In the genomic region with DNA sequence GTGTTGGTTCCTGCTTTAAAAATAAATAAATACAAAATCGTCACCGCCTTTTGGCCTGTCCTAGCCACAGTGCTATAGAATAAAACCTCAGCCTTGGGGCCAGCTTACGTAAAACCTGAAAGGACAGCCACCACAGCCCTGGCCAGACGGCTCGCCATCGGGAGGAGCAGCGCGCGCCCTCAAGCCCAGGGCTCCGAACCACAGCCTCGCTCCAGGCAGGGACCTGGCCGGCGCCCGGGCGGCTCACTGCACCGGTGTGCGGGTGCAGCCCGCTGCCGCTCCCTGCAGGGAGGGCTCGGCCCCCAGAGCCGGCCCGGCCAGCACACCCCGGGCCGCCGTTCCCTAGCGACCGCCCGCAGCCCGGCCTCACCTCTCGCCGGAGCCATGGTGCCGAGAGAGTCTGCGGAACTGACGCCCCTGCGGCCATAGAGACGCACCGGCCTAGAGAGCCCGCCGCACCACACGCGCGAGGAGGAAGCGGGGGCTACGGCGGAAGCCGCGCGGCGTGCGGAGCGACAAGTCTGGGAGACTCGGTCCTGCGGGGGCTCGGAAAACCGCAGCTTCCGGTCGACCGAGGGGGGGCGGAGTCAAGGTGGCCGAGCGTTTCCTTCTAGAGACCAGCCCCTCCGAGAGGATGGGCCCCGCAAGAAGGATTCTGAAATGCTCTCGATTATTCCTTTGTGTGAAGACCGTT, we compare ENCODE assay signal across 8 mouse cellular contexts. TPM values are rescaled to one million over a fixed set of nuclear protein-coding genes. Genes with fewer than 3 reads are reported as not detected.
A peak's percentile ranks its signal among the peaks of the same experiment; 100 is the strongest.
DNase-seq lines count a peak whose midpoint lies in the region; ATAC-seq and TF ChIP-seq lines count a peak whose summit lies in the region.

A gene (minus strand): TSS at position 565 of the 694 bp plus-strand sequence.

- no peaks in the 10 kb centered on the region for H3K9me3 ChIP-seq in kidney, embryonic 15.5 days (replicated peaks)

- H3K4me2 ChIP-seq in kidney, embryonic 15.5 days, result peak within 1 kb of the TSS; percentile 61

- H3K9ac ChIP-seq in kidney, embryonic 15.5 days, result peak within 1 kb of the TSS; percentile 87

- H3K27ac ChIP-seq in bone marrow macrophage, adult 2 months (ENCODE audit: insufficient read depth, low read depth, low read length), result peak within 1 kb of the TSS; percentile 59
- H3K27ac ChIP-seq in embryonic fibroblast, embryonic 13.5 days (ENCODE audit: insufficient read depth, low read length), result peak within 1 kb of the TSS; percentile 79
- H3K27ac ChIP-seq in kidney, embryonic 15.5 days, result peak within 1 kb of the TSS; percentile 97

- H3K4me3 ChIP-seq in bone marrow macrophage, adult 2 months (ENCODE audit: insufficient read depth, low read length), result peak within 1 kb of the TSS; percentile 83
- peak within 1 kb of the TSS; percentile 86 for H3K4me3 ChIP-seq in embryonic fibroblast, embryonic 13.5 days (ENCODE audit: insufficient read depth, low read length)
- H3K4me3 ChIP-seq in kidney, embryonic 15.5 days (replicated peaks), result peak within 1 kb of the TSS; percentile 95

- no peaks in the 10 kb centered on the region for H3K27me3 ChIP-seq in kidney, embryonic 15.5 days

- peak; percentile 97 for ATAC-seq in kidney, embryonic 15.5 days (replicated peaks; ENCODE audit: low FRiP score)
- peak; percentile 96 for ATAC-seq in monocyte, adult 5-6 weeks (replicated peaks; ENCODE audit: insufficient number of reproducible peaks, low FRiP score, low TSS enrichment, poor library complexity, severe bottlenecking)

- 0 out of 2 replicates have a peak, but pooled peaks cover 3% of the 10 kb centered on the region for H3K4me1 ChIP-seq in bone marrow macrophage, adult 2 months (ENCODE audit: control insufficient read depth, insufficient read depth, low read length)
- H3K4me1 ChIP-seq in embryonic fibroblast, embryonic 13.5 days (ENCODE audit: control insufficient read depth, insufficient read depth, low read length), result no peaks in the 10 kb centered on the region
- peaks cover 9% of the 10 kb centered on the region for H3K4me1 ChIP-seq in kidney, embryonic 15.5 days

- no peak for TF ChIP-seq CTCF in bone marrow macrophage, adult 2 months (IDR thresholded peaks at IDR 0.05; ENCODE audit: low read depth, low read length)
- TF ChIP-seq CTCF in embryonic fibroblast, embryonic 13.5 days (IDR thresholded peaks at IDR 0.05; ENCODE audit: borderline replicate concordance, insufficient read depth, low read length), result no peak

- H3K36me3 ChIP-seq in kidney, embryonic 15.5 days, result peaks cover 11% of the 10 kb centered on the region

- under 1% methylated on average over 64 of the region's 65 CpGs for WGBS in kidney, embryonic 15.5 days

- DNase-seq in A20 (ENCODE audit: low read depth, low spot score), result peak; percentile 93
- DNase-seq in heart, adult 9 months (ENCODE audit: low spot score in 2 of 2), result peak; percentile 93 to 95
- peak; percentile 92 for DNase-seq in liver
- DNase-seq in spleen, postnatal 4 days (ENCODE audit: low spot score in 2 of 2), result peak; percentile 90 to 94

- TF ChIP-seq POLR2A in bone marrow macrophage, adult 2 months (IDR thresholded peaks at IDR 0.05; ENCODE audit: borderline replicate concordance, low read depth, low read length), result no peak
- TF ChIP-seq POLR2A in embryonic fibroblast, embryonic 13.5 days (IDR thresholded peaks at IDR 0.05; ENCODE audit: low read depth, low read length), result peak; percentile 80

RNA-seq across cellular contexts. Expression of the gene that starts here (rescaled TPM):
- polyA plus RNA-seq in bone marrow macrophage, adult 2 months (2012; ENCODE audit: insufficient read depth, insufficient read length, missing spikeins), result 17.1 and 17.6 TPM in 2 replicates
- 36.6 and 41.4 TPM in 2 replicates for polyA plus RNA-seq in embryonic fibroblast, embryonic 13.5 days (2011; ENCODE audit: insufficient read length, low read depth, missing spikeins)
- 68.9 and 70.2 TPM in 2 replicates for polyA plus RNA-seq in kidney, embryonic 15.5 days (2015; fragmentation: Nextera tagmentation; extraction: Ambion mirVana)
- total RNA-seq in monocyte, adult 5-6 weeks (2017), result 10.5 to 24.0 TPM (median 22.2 TPM) in 3 replicates

Comparison
In these comparisons a context has a peak if more than half of its experiments do, and no peak if none do; other contexts are left out.
1. Peak in every context shown above with its lines: DNase-seq, ATAC-seq, H3K4me3 ChIP-seq and H3K27ac ChIP-seq.